Mouse (Mus musculus) lung, adult 2 months (tissue): ENCODE results near the gene Emc10.

ENCODE experiments used
- CTCF ChIP-seq: fragments of 200-500 bp; IDR thresholded peaks from 2 replicates; pipeline ENCODE4 v1.5.1; 2011; ENCODE audit warnings: mild to moderate bottlenecking, low read length, control low read depth; ENCODE audit not compliant: insufficient read depth
- POLR2A ChIP-seq: fragments of 200-500 bp; IDR thresholded peaks from 2 replicates; pipeline ENCODE4 v1.6.1; 2011; ENCODE audit warnings: low read depth, mild to moderate bottlenecking, control low read depth, low read length, borderline replicate concordance; ENCODE audit errors: extremely low read depth

DNA sequence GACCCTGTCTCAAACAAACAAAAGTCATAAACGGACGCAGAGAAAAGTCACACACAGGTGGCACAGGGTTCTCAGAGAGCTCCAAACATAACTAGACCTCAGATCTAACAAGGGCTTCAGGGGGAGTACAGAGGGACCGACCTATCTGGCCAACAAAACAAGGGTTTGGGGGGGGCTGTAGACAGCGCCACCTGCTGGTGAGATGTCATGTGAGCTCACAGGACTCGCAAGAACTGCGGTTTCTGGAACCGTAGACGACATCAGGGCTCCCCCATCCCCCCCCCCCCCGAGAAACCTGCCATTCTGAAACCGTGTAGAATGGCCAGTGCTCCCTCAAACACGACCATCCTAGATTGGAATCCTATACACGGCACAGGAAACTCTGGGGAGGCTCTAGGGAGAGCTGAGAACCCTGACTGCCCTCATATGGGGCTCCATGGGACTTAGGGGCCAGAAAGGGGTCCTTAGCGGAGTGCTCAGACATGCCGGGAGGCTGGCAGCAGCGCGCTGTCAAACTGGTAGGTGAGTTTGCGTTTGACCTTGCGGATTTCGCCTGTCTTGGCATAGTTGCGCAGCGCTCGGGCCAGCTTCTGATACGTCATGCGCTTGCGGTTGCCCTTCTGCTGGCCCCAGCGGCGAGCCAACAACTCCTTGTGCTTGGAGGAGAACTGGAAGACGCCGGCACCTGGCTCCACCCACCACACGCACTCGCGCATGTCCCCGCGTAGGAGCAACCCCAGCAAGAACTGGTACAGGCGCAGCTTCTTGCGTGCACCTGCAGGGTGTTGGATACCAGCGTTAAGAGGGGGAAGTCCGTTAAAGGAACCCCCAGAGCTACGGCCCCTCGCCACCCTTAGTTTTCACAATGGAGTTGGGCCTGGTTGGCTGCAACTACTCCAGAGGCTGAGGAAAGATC is 31.4 kb upstream of the Emc10 start:
- TF ChIP-seq CTCF (peak; percentile 76), POLR2A (peak; percentile 51; the same call in 1 of the 2 replicates)
